Mouse (Mus musculus): Measurements from ENCODE around the gene Gm10644.

- TF ChIP-seq CTCF (IDR thresholded peaks at IDR 0.05; ENCODE audit: borderline replicate concordance, insufficient read depth, low read depth, low read length): no peak
- TF ChIP-seq POLR2A (IDR thresholded peaks at IDR 0.05; ENCODE audit: borderline replicate concordance, insufficient read depth, low read length): peak; percentile 57
These were observed 55.4 kb downstream of the Gm10644 start, which contains the start of gene Adgrl1 for GRCm38 (mm10) chr8:83899363-83900252.
